Mouse (Mus musculus) myocyte (in vitro differentiated cells): ENCODE data around the gene Gm17409.

Source experiments
- E2F4 ChIP-seq: IDR thresholded peaks from one replicate; pipeline ENCODE4 v1.6.1; 2011; ENCODE audit warnings: mild to moderate bottlenecking, control low read depth, moderate library complexity; ENCODE audit not compliant: insufficient read depth
- MAX ChIP-seq: IDR thresholded peaks from one replicate; pipeline ENCODE4 v1.6.1; 2011; ENCODE audit warnings: low read depth, mild to moderate bottlenecking, control low read depth
- POLR2A ChIP-seq: IDR thresholded peaks from one replicate; pipeline ENCODE4 v1.6.1; 2011; ENCODE audit warnings: low read depth, mild to moderate bottlenecking, control low read depth, moderate library complexity; ENCODE audit not compliant: insufficient read length
- POLR2AphosphoS2 ChIP-seq: IDR thresholded peaks from one replicate; pipeline ENCODE4 v1.6.1; 2011; ENCODE audit warnings: low read depth, control low read depth; ENCODE audit not compliant: insufficient read length
- SRF ChIP-seq: IDR thresholded peaks from one replicate; pipeline ENCODE4 v1.6.1; 2011; ENCODE audit warnings: low read depth; ENCODE audit not compliant: control insufficient read depth, insufficient read length
- TCF12 ChIP-seq: IDR thresholded peaks from one replicate; pipeline ENCODE4 v1.6.1; 2011; ENCODE audit warnings: mild to moderate bottlenecking, control low read depth; ENCODE audit not compliant: poor library complexity, insufficient read depth, severe bottlenecking
- USF1 ChIP-seq: IDR thresholded peaks from one replicate; pipeline ENCODE4 v1.6.1; 2011; ENCODE audit warnings: low read depth, mild to moderate bottlenecking, control low read depth, moderate library complexity

DNA sequence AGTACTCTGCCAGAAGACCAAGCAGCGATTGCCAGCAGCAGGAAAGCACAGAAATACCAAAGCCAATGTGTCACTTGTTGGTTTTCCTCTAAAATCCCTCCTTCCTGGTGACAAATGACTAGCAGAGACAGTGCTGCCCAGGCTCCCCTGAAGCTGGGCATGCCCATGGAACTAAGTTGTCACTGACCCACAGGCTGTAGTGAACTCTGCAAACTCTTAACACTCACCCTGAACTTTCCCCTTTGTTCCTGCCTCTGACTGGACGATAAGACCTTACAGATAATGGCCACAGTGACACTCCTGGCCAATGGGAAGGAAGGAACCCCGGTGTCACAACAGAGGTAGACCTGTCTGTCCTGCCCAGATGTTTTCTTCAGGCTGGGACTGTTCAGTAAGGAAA, 43.3 kb downstream of the Gm17409 start:
- no peak for TF ChIP-seq E2F4
- no peak for TF ChIP-seq POLR2A
- no peak for TF ChIP-seq SRF
- no peak for TF ChIP-seq USF1
- no peak for TF ChIP-seq TCF12
- TF ChIP-seq POLR2AphosphoS2, result no peak
- no peak for TF ChIP-seq MAX
